Mouse (Mus musculus): ENCODE results near the gene Ublcp1.

Ublcp1 gene

DNA sequence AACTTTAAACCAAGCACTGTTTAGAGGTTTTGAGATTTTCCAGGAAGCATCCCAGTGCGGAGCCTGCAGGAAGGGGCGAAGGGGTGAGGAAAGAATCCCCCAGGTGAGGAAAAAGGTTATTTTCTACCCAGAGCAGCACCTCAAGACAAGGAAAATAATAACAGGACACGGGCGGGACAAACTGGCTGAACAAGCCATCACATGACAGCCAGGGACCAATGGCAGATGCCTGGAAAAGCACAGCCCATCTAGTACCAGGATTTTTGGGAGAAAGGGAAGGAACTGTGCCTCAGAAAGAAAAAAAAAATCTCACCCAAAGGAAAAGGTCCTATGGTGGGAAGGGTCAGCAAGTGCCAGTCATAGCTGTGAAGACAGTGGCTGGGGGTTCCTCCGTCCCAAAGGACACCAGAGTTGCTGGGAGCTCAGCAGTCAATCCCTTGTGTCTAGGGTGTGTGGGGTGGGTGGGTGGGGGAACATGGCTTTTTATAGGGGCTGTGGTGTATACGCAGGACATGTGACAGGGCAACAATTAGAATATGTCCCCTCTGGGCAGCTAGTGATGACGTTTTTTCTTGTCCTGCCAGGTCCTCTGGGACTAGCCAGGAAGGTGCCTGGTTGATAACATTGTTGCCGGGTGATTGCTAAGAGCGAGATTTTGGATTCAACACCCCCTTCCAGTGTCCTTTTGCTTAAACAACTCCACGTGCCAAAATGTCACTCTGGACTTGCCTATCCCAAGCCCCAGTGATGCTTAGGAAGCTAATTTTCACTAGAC, 47.8 kb downstream of the Ublcp1 start:
- no peak for DNase-seq (ENCODE audit: low spot score)

- DNase-seq (ENCODE audit: low spot score), result no peak
Measured at GRCm38 (mm10) chr11:44417403-44417802, 52.9 kb downstream of the Ublcp1 start.

DNA sequence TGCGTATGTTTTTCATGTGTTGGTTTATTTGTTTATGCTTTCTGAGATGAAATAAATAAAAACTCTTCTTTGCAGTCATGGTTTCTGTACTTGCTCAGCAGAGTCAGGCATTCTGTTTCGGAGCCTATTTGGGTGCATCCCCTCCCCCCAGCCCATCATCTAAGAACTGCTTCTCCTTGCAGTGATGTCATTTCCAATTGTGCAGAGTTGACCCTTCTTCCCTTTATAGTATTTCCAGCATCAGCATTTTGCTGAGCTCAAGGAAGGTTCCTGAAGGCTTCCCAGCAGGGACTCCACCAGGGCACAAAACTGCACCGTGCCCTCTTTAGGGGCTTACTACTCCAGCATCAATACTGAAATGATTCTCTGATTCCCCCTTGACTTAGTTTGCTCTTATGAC, 55.7 kb downstream of the Ublcp1 start:
- DNase-seq (ENCODE audit: low spot score), result no peak

GRCm38 (mm10) chr11:44413371-44413770, 56.9 kb downstream of the Ublcp1 start:
- DNase-seq (ENCODE audit: low spot score), result no peak

- DNase-seq (ENCODE audit: low spot score), result no peak
Measured at GRCm38 (mm10) chr11:44412276-44412675, 58.0 kb downstream of the Ublcp1 start.

DNA sequence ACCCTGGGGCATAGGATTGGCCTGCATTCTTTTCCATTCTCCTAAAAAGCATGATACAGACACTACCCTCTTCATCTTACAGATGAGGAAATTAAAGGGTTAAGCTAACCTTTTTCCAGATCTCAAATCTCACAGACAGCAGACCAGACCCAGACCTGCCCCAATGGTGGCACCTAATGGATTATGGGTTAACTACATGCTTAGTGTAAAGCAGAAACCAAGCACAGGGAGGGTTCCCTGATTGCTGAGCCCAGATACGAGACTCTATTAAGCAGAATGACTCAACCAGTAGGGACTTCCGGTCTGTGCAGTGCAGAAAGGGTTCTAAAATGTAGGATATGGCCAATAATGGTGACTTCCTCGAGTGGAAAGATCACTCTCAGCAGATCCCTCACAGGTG, 59.9 kb downstream of the Ublcp1 start:
- no peak for DNase-seq (ENCODE audit: low spot score)

DNA sequence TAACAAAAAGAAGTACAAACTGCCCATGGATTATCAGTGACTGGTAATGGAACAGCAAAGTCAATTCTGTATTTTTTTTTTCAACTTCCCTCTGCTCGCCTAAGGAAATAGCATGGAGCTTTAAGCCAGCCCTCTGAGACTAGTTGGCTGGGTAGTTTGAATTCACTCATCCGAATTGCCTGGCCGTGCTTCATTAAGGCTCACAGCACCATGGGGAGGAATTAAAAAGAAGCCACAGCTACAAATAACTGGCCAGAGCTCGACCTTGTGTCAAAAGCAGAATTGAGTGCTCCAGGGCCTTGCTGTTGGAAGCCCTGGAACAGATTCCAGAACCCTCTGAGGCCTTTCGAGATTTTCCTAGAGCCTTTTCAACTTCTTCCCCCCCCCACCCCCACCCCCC, 61.7 kb downstream of the Ublcp1 start:
- DNase-seq (ENCODE audit: low spot score), result no peak

GRCm38 (mm10) chr11:44406457-44406856, 63.8 kb downstream of the Ublcp1 start:
- DNase-seq (ENCODE audit: low spot score), result no peak

- no peak for DNase-seq (ENCODE audit: low spot score)
Measured at GRCm38 (mm10) chr11:44405961-44406360, 64.3 kb downstream of the Ublcp1 start.

DNA sequence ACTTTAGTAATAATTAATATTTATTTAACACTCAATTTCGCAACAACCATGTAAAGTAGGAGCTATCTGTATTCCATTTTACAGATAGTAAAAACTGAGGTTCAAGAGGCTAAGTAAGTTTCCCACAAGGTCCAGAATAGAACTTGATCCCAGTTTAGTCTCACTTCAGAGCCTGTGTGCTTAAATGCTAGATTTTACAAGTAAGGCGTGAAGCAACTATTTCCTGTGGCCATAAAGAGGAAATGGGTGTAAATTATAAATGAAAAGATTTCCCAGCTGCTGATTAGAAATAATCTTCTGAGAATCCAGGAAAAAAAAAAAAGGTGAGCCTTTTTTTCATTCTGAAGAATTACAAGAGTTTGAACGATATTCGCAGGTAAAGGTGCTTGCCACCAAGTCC, 65.2 kb downstream of the Ublcp1 start:
- DNase-seq (ENCODE audit: low spot score), result no peak

Measured in c-Kit-positive CD71-positive TER-119-positive erythroid progenitor cells, embryonic 14.5 days (primary cell).